ENCODE assay signal across 8 mouse cellular contexts in the genomic region with DNA sequence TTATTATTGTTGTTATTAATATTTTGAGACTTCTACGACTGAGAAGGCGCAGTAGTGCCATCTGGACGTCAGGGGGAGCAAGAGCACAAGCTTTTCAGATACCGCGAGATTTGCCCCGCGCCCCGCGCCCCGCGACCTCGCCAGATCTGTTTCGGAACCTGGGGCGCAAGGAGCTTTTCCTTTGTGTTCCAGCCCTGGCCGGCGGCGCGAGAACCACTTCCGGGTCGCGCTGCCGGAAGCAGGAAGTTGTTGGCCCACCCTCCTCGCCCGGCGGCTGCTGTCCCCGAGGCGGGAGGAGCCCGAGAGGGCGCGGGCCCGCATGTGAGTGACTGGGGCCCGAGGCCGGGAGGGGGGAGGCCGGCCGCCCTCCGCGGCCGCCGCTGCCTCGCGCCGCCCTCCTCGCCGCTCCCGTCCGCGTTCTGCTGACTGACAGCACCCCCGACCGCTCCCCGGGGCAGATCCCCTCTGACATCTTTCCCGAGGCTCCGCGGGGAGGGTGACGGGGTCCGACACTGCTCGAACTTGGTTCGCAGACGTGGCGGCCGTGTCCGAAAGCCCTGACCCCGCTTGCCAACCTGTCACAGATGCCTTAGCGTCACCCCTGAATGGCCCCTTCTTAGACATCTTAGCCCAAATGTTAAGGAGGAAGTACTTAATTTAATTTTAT. TPM values are rescaled to one million over a fixed set of nuclear protein-coding genes. Genes with fewer than 3 reads are reported as not detected.
DNase-seq lines count a peak whose midpoint lies in the region; ATAC-seq and TF ChIP-seq lines count a peak whose summit lies in the region.

Gene BC004004 (plus strand): TSS at position 107 of the 667 bp plus-strand sequence.

- H3K4me3 ChIP-seq in G1E (ENCODE audit: low read depth, low read length) = peak within 1 kb of the TSS; percentile 89
- H3K4me3 ChIP-seq in forebrain, postnatal 0 days (ENCODE audit: low read depth, low read length) = peak within 1 kb of the TSS; percentile 93
- H3K4me3 ChIP-seq in lung, embryonic 15.5 days = peak within 1 kb of the TSS; percentile 64

- TF ChIP-seq CTCF in G1E (IDR thresholded peaks at IDR 0.05; ENCODE audit: low read depth, low read length) = 0 out of 2 replicates have a peak, but pooled peaks have one; percentile 15
- TF ChIP-seq CTCF in forebrain, postnatal 0 days (IDR thresholded peaks at IDR 0.05; ENCODE audit: low read depth) = peak; percentile 74

- no peaks in the 10 kb centered on the region for H3K9me3 ChIP-seq in G1E (replicated peaks)
- no peaks in the 10 kb centered on the region for H3K9me3 ChIP-seq in forebrain, postnatal 0 days (ENCODE audit: low read length)
- no peaks in the 10 kb centered on the region for H3K9me3 ChIP-seq in lung, embryonic 15.5 days

- H3K9ac ChIP-seq in forebrain, postnatal 0 days = peak within 1 kb of the TSS; percentile 90
- peak within 1 kb of the TSS; percentile 76 for H3K9ac ChIP-seq in lung, embryonic 15.5 days

- peak; percentile 81 for ATAC-seq in G1E (ENCODE audit: extremely low read depth, insufficient number of reproducible peaks, low FRiP score, poor library complexity, severe bottlenecking)
- peak; percentile 92 for ATAC-seq in forebrain, postnatal 0 days
- ATAC-seq in lung, embryonic 15.5 days (ENCODE audit: borderline replicate concordance, extremely low read depth, low FRiP score, low TSS enrichment) = peak; percentile 91

- under 1% methylated on average over 58 of the region's 63 CpGs for WGBS in forebrain, postnatal 0 days
- under 1% methylated on average over 38 of the region's 63 CpGs for WGBS in lung, embryonic 15.5 days

- peak within 1 kb of the TSS; percentile 93 for H3K27ac ChIP-seq in forebrain, postnatal 0 days (ENCODE audit: low read depth, low read length)
- H3K27ac ChIP-seq in lung, embryonic 15.5 days = peak within 1 kb of the TSS; percentile 91

- peak within 1 kb of the TSS; percentile 72 for H3K4me2 ChIP-seq in forebrain, postnatal 0 days (ENCODE audit: low read depth)
- peak within 1 kb of the TSS; percentile 58 for H3K4me2 ChIP-seq in lung, embryonic 15.5 days

- peak; percentile 97 for DNase-seq in G1E (ENCODE audit: low spot score)
- peak; percentile 95 to 96 for DNase-seq in cerebellum, adult 18-20 months
- DNase-seq in forebrain, postnatal 0 days = peak; percentile 97
- peak; percentile 98 for DNase-seq in heart, postnatal 4 days
- DNase-seq in layer of hippocampus, adult 8-10 months (ENCODE audit: low spot score in 2 of 2) = peak; percentile 94 to 95
- DNase-seq in ovary, adult 18-20 months (ENCODE audit: low spot score) = peak; percentile 93
- peak; percentile 95 for DNase-seq in thymus, postnatal 0 days (ENCODE audit: low spot score)

- no peaks in the 10 kb centered on the region for H3K27me3 ChIP-seq in G1E (ENCODE audit: insufficient read depth, low read length)
- H3K27me3 ChIP-seq in forebrain, postnatal 0 days (ENCODE audit: insufficient read depth, low read length) = no peaks in the 10 kb centered on the region
- H3K27me3 ChIP-seq in lung, embryonic 15.5 days = no peaks in the 10 kb centered on the region

- peaks cover 49% of the 10 kb centered on the region for H3K4me1 ChIP-seq in G1E (ENCODE audit: insufficient read depth, low read depth, low read length)
- H3K4me1 ChIP-seq in forebrain, postnatal 0 days (ENCODE audit: insufficient read depth) = peaks cover 18% of the 10 kb centered on the region
- H3K4me1 ChIP-seq in lung, embryonic 15.5 days = peaks cover 19% of the 10 kb centered on the region

- H3K36me3 ChIP-seq in G1E (replicated peaks) = peaks cover 26% of the 10 kb centered on the region
- no peaks in the 10 kb centered on the region for H3K36me3 ChIP-seq in forebrain, postnatal 0 days (ENCODE audit: insufficient read depth)
- no peaks in the 10 kb centered on the region for H3K36me3 ChIP-seq in lung, embryonic 15.5 days

RNA-seq across cellular contexts. Expression of gene BC004004, which starts in this region (rescaled TPM):
- 68.0 and 85.4 TPM in 2 replicates for total RNA-seq in G1E (2014; fragmentation: Nextera tagmentation)
- total RNA-seq in G1E (2017) = 51.7 TPM in 2 replicates
- polyA plus RNA-seq in G1E (2012) = 16.0 and 19.8 TPM in 2 replicates
- 121 and 128 TPM in 2 replicates for total RNA-seq in forebrain, postnatal 0 days (2014; rRNA removed)
- 153 and 174 TPM in 2 replicates for polyA plus RNA-seq in forebrain, postnatal 0 days (2015; fragmentation: Nextera tagmentation; extraction: Ambion mirVana)
- total RNA-seq in heart, postnatal 4 days (2021) = 100 to 1,000 TPM; 158 to 161 TPM
- 100 to 1,000 TPM in 1 of 4 experiments, 10 to 100 TPM in 3; 85.3 to 108 (median 90.5) TPM for total RNA-seq in layer of hippocampus, adult 8-10 months (2022)
- polyA plus RNA-seq in lung, embryonic 15.5 days (2015; fragmentation: Nextera tagmentation; extraction: Ambion mirVana) = 79.2 and 83.2 TPM in 2 replicates
- 92.2 and 95.2 TPM in 2 replicates for polyA plus RNA-seq in thymus, postnatal 0 days (2015; fragmentation: Nextera tagmentation; extraction: Ambion mirVana)

Comparison
In these comparisons a context has a peak if more than half of its experiments do, and no peak if none do; other contexts are left out.
1. Peak in every context shown above with its lines: DNase-seq, ATAC-seq, H3K4me3 ChIP-seq and H3K27ac ChIP-seq.